Mouse (Mus musculus): ENCODE data around the gene Tmem117. TPM values are rescaled to one million over a fixed set of nuclear protein-coding genes. Genes with fewer than 3 reads are reported as not detected.

The Tmem117 gene
- polyA plus RNA-seq, 1 experiment, result 3.4 TPM

DNA sequence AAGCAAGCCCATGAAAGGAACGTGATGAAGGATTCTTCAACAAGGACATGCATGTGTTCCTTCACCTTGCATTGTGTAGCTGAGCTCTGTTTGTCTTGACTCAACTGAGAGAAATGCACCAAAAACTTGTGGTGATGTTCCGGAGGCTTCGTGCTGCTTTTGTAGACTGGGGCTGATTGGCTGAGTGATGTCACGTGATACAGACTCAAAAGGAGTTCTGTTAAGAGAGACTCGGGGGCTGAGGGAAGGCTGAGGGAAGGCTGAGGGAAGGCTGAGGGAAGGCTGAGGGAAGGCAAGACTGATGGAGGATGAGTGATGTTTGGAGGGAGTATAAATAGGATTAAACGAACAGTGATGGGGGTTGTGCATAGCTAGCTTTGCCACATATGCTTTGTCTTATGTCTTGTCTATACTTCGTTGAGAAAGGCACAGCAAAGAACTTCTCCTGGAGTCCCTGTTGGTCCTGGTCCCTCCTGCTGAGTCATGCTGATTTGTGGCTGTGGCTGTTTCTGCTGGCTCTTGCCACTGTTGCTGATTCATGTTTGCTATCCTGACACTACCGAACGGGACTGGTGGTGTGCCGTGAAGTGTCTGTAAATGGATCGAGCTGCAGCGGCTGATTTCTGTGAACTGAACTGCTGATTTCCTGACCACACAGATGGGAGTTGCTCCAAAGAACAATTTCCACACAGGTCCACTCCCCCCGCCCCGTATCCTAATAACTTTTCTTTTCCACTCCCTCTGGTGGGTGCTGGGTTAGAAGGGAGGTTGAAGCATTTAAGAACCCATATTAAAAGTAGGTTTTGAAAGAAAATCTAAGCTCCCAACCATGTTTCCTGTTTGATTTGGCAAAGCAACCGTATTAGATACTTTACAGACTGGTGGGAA lies 185.4 kb downstream of the Tmem117 start:
- TF ChIP-seq CTCF (IDR thresholded peaks at IDR 0.05; ENCODE audit: extremely low read depth, insufficient read depth, low read length) (no peak), POLR2A (IDR thresholded peaks at IDR 0.05; ENCODE audit: extremely low read depth, insufficient read depth, low read length) (no peak)
- Histone ChIP-seq H3K4me1 (ENCODE audit: control insufficient read depth, insufficient read depth, low read length) (no peaks in the 10 kb centered on the region), H3K27ac (ENCODE audit: insufficient read depth, low read length) (no peak overlapping the region), H3K4me3 (ENCODE audit: insufficient read depth, low read length) (0 out of 2 replicates have a peak overlapping the region, but pooled peaks have one; percentile 4)

DNA sequence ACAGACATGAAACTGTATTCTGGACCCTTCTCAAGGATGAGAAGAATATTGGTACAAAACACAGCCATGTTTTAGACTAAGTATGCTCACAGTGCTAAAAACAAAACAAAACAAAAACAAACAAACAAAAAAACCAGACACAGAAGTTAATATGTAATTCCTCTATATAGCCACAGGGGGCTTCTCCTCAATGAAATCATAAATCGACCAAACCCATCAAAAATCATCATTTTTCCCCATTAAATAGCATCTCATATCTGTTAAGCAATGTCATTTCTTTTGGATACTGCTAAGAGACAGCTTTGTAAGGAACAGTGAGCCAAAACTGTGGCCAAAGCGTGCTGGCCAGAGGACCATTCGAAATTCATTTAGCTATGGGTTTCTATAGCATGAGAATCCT lies 206.6 kb downstream of the Tmem117 start:
- H3K4me1 ChIP-seq (ENCODE audit: control insufficient read depth, insufficient read depth, low read length), result peaks cover 3% of the 10 kb centered on the region; the same call in 1 of the 2 replicates
- no peak overlapping the region for H3K4me3 ChIP-seq (ENCODE audit: insufficient read depth, low read length)
- TF ChIP-seq CTCF (IDR thresholded peaks at IDR 0.05; ENCODE audit: extremely low read depth, insufficient read depth, low read length) (no peak), POLR2A (IDR thresholded peaks at IDR 0.05; ENCODE audit: extremely low read depth, insufficient read depth, low read length) (no peak)
- no peak overlapping the region for H3K27ac ChIP-seq (ENCODE audit: insufficient read depth, low read length)

DNA sequence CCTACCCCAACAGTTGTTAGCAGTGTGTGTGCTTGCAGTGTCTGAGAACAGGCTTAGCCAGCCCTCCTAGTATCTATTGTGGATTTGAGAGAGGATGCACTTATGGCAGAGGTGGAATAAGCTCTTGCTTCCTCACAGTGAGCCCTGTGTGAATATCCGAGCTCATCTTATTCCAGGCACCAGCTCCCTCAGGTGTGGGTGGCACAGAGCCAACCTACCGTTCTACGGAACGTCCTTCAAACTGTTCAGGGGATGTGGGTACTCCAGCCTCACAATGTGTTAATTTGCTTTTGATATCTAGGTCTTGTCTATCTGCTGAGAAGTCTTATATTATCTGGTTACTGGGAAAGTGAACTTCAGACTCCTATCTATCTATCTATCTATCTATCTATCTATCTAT lies 209.6 kb downstream of the Tmem117 start:
- Histone ChIP-seq H3K4me1 (ENCODE audit: control insufficient read depth, insufficient read depth, low read length) (peaks cover 3% of the 10 kb centered on the region; the same call in 1 of the 2 replicates), H3K27ac (ENCODE audit: insufficient read depth, low read length) (no peak overlapping the region), H3K4me3 (ENCODE audit: insufficient read depth, low read length) (no peak overlapping the region)
- TF ChIP-seq CTCF (IDR thresholded peaks at IDR 0.05; ENCODE audit: extremely low read depth, insufficient read depth, low read length), result no peak
- TF ChIP-seq POLR2A (IDR thresholded peaks at IDR 0.05; ENCODE audit: extremely low read depth, insufficient read depth, low read length), result no peak

GRCm38 (mm10) chr15:94847501-94847900 lies 218.5 kb downstream of the Tmem117 start:
- Histone ChIP-seq H3K4me1 (ENCODE audit: control insufficient read depth, insufficient read depth, low read length) (no peaks in the 10 kb centered on the region), H3K27ac (ENCODE audit: insufficient read depth, low read length) (no peak overlapping the region), H3K4me3 (ENCODE audit: insufficient read depth, low read length) (no peak overlapping the region)
- no peak for TF ChIP-seq POLR2A (IDR thresholded peaks at IDR 0.05; ENCODE audit: extremely low read depth, insufficient read depth, low read length)
- peak; percentile 55; the same call in 1 of the 2 replicates for TF ChIP-seq CTCF (IDR thresholded peaks at IDR 0.05; ENCODE audit: extremely low read depth, insufficient read depth, low read length)

- Histone ChIP-seq H3K4me3 (ENCODE audit: insufficient read depth, low read length) (no peak overlapping the region), H3K27ac (ENCODE audit: insufficient read depth, low read length) (0 out of 2 replicates have a peak overlapping the region, but pooled peaks have one; percentile 39), H3K4me1 (ENCODE audit: control insufficient read depth, insufficient read depth, low read length) (peaks cover 2% of the 10 kb centered on the region; the same call in 1 of the 2 replicates)
- TF ChIP-seq CTCF (IDR thresholded peaks at IDR 0.05; ENCODE audit: extremely low read depth, insufficient read depth, low read length) (no peak), POLR2A (IDR thresholded peaks at IDR 0.05; ENCODE audit: extremely low read depth, insufficient read depth, low read length) (no peak)
Measured at GRCm38 (mm10) chr15:94859641-94860040, 230.6 kb downstream of the Tmem117 start.

DNA sequence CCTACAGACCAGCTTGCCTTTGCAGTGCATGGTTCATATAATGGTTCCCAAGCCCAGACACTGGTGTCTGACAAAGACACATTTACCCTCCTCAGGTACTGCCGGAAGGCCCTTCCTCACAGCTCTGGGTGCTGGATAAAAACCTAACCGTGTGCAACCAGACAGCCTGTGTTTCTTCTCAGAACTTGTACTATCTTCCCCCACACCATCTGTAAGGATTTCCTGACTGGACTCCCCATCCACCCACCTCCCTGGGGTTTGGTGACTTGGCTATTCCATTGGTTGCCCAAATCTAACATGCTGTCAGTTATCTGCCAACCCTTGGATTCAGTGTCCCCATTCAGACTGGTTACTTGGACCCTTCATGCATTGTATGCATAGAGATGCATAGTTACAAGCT lies 232.1 kb downstream of the Tmem117 start:
- TF ChIP-seq POLR2A (IDR thresholded peaks at IDR 0.05; ENCODE audit: extremely low read depth, insufficient read depth, low read length), result no peak
- Histone ChIP-seq H3K4me3 (ENCODE audit: insufficient read depth, low read length) (no peak overlapping the region), H3K4me1 (ENCODE audit: control insufficient read depth, insufficient read depth, low read length) (peaks cover 2% of the 10 kb centered on the region; the same call in 1 of the 2 replicates), H3K27ac (ENCODE audit: insufficient read depth, low read length) (no peak overlapping the region)

- Histone ChIP-seq H3K4me1 (ENCODE audit: control insufficient read depth, insufficient read depth, low read length) (peaks cover 2% of the 10 kb centered on the region; the same call in 1 of the 2 replicates), H3K27ac (ENCODE audit: insufficient read depth, low read length) (no peak overlapping the region), H3K4me3 (ENCODE audit: insufficient read depth, low read length) (no peak overlapping the region)
- TF ChIP-seq POLR2A (IDR thresholded peaks at IDR 0.05; ENCODE audit: extremely low read depth, insufficient read depth, low read length), result no peak
- no peak for TF ChIP-seq CTCF (IDR thresholded peaks at IDR 0.05; ENCODE audit: extremely low read depth, insufficient read depth, low read length)
Measured at GRCm38 (mm10) chr15:94864134-94864533, 235.1 kb downstream of the Tmem117 start.

GRCm38 (mm10) chr15:94868372-94868771 lies 239.3 kb downstream of the Tmem117 start:
- Histone ChIP-seq H3K4me3 (ENCODE audit: insufficient read depth, low read length) (no peak overlapping the region), H3K27ac (ENCODE audit: insufficient read depth, low read length) (no peak overlapping the region), H3K4me1 (ENCODE audit: control insufficient read depth, insufficient read depth, low read length) (peaks cover 2% of the 10 kb centered on the region; the same call in 1 of the 2 replicates)
- TF ChIP-seq POLR2A (IDR thresholded peaks at IDR 0.05; ENCODE audit: extremely low read depth, insufficient read depth, low read length), result no peak
- TF ChIP-seq CTCF (IDR thresholded peaks at IDR 0.05; ENCODE audit: extremely low read depth, insufficient read depth, low read length), result no peak

GRCm38 (mm10) chr15:94885026-94885425 lies 256.0 kb downstream of the Tmem117 start:
- Histone ChIP-seq H3K4me1 (ENCODE audit: control insufficient read depth, insufficient read depth, low read length) (no peaks in the 10 kb centered on the region), H3K27ac (ENCODE audit: insufficient read depth, low read length) (no peak overlapping the region), H3K4me3 (ENCODE audit: insufficient read depth, low read length) (no peak overlapping the region)
- TF ChIP-seq POLR2A (IDR thresholded peaks at IDR 0.05; ENCODE audit: extremely low read depth, insufficient read depth, low read length), result no peak
- TF ChIP-seq CTCF (IDR thresholded peaks at IDR 0.05; ENCODE audit: extremely low read depth, insufficient read depth, low read length), result no peak

- Histone ChIP-seq H3K4me3 (ENCODE audit: insufficient read depth, low read length) (no peak overlapping the region), H3K27ac (ENCODE audit: insufficient read depth, low read length) (no peak overlapping the region)
- TF ChIP-seq POLR2A (IDR thresholded peaks at IDR 0.05; ENCODE audit: extremely low read depth, insufficient read depth, low read length) (no peak), CTCF (IDR thresholded peaks at IDR 0.05; ENCODE audit: extremely low read depth, insufficient read depth, low read length) (no peak)
Measured at GRCm38 (mm10) chr15:94893201-94893600, 264.2 kb downstream of the Tmem117 start.

More at GRCm38 (mm10) chr15:94893201-94893600, 264.2 kb downstream of the Tmem117 start:
- no peaks in the 10 kb centered on the region; the same call in 1 of the 2 replicates for H3K4me1 ChIP-seq (ENCODE audit: control insufficient read depth, insufficient read depth, low read length)

Measured in cortical plate, adult 2 months (tissue).